Mouse (Mus musculus) G1E (cell line): ENCODE data around the gene Gmfb.

ENCODE experiments used
- CTCF ChIP-seq: IDR thresholded peaks from 2 replicates; pipeline ENCODE4 v1.5.1; 2012; ENCODE audit warnings: low read depth, low read length, inconsistent platforms, mixed read lengths
- TAL1 ChIP-seq: conservative IDR thresholded peaks from 2 replicates; pipeline ENCODE4 v1.6.1; 2012; ENCODE audit warnings: low read depth, low read length, inconsistent platforms, mixed read lengths

DNA sequence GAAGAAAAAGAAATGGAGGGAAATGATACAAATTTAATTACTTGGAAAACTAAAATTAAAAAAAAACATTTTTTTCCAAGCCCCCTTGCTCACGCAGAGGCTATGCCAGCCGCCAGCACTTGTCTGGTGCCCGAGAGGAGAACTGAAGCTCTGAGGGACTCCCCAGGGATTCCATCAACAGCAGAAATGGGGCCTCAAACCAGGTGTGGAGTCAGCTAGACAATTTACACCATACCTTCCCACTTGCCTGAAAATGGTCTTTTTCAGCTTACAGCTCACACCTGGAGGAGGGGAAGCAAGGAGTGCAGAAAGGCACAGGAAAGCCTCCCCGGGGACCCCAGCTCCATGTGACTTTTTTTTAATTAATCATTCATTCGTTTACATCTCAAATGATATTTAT lies 36.8 kb downstream of the Gmfb start:
- no peak for TF ChIP-seq CTCF
- TF ChIP-seq TAL1 = no peak
